Mouse (Mus musculus) lung, embryonic 14.5 days (tissue): Measurements from ENCODE around the gene Tmem62. TPM values are rescaled to one million over a fixed set of nuclear protein-coding genes. Genes with fewer than 3 reads are reported as not detected.

Source experiments
- ATAC-seq: fragments of 200-750 bp; cut with Nextera tagmentation; 2 replicates; pipeline ENCODE4 v1.8.0; 2017; ENCODE audit warnings: mild to moderate bottlenecking, moderate TSS enrichment, moderate library complexity; ENCODE audit not compliant: insufficient read depth
- DNase-seq: peaks from one replicate; pipeline ENCODE4 v3.0.0-alpha.2; 2015
- H3K27ac ChIP-seq: fragments of 300-500 bp; sonication (generic); 2 replicates; pipeline ENCODE4 v1.5.1; 2014; ENCODE audit warnings: low read depth, mild to moderate bottlenecking, moderate library complexity
- H3K27me3 ChIP-seq: fragments of 300-500 bp; sonication (generic); 2 replicates; pipeline ENCODE4 v1.6.1; 2014; ENCODE audit warnings: low read length, control low read depth; ENCODE audit not compliant: insufficient read depth
- H3K36me3 ChIP-seq: fragments of 300-500 bp; sonication (generic); 2 replicates; pipeline ENCODE4 v1.6.1; 2014; ENCODE audit warnings: control low read depth; ENCODE audit not compliant: insufficient read depth
- H3K4me1 ChIP-seq: fragments of 300-500 bp; sonication (generic); 2 replicates; pipeline ENCODE4 v1.6.1; 2014; ENCODE audit warnings: antibody characterized with exemption, control low read depth; ENCODE audit not compliant: insufficient read depth
- H3K4me2 ChIP-seq: fragments of 300-500 bp; sonication (generic); 2 replicates; pipeline ENCODE4 v1.6.1; 2014; ENCODE audit warnings: mild to moderate bottlenecking
- H3K4me3 ChIP-seq: fragments of 300-500 bp; sonication (generic); 2 replicates; pipeline ENCODE4 v1.5.1; 2014; ENCODE audit warnings: low read depth, low read length
- H3K9ac ChIP-seq: fragments of 300-500 bp; sonication (generic); 2 replicates; pipeline ENCODE4 v1.6.1; 2014
- H3K9me3 ChIP-seq: fragments of 300-500 bp; sonication (generic); 2 replicates; pipeline ENCODE4 v1.6.1; 2016; ENCODE audit warnings: low read depth, low read length, control low read depth
- CTCF ChIP-seq: IDR thresholded peaks from 2 replicates; pipeline ENCODE4 v1.5.1; 2016; ENCODE audit warnings: antibody characterized with exemption, low read depth
- whole genome bisulfite sequencing: fragments of 180-500 bp; shearing (Covaris S2); extraction: QIAGEN DNeasy Blood & Tissue Kit; methylation state at CpG from one replicate; pipeline ENCODE4 v1.1.7; 2014; 5-methylcytosine and 5-hydroxymethylcytosine counted together
- polyA plus RNA-seq: library from polyadenylated mRNA; unstranded; fragments of >200 nt; fragmentation: Nextera tagmentation; extraction: Ambion mirVana; gene quantifications from 2 replicates; pipeline ENCODE4 v1.2.1, GENCODE M21; 2014

The Tmem62 gene
- 4.1 and 4.9 TPM in 2 replicates for polyA plus RNA-seq

GRCm38 (mm10) chr2:120976990-120977925 is at the start of gene Tmem62:
TSS of gene Tmem62 (plus strand) at chr2:120977017.
- Histone ChIP-seq H3K9ac (peak within 1 kb of the TSS; percentile 76), H3K4me2 (peak within 1 kb of the TSS; percentile 98), H3K27me3 (no peaks in the 10 kb centered on the region), H3K27ac (peak within 1 kb of the TSS; percentile 78), H3K4me3 (peak within 1 kb of the TSS; percentile 69), H3K9me3 (no peaks in the 10 kb centered on the region), H3K36me3 (no peaks in the 10 kb centered on the region), H3K4me1 (no peaks in the 10 kb centered on the region)
- peak; percentile 38; the same call in 1 of the 2 replicates for TF ChIP-seq CTCF
- DNase-seq (peak; percentile 71), ATAC-seq (peak; percentile 81)
- WGBS, result 2% methylated on average over 63 of the region's 71 CpGs

GRCm38 (mm10) chr2:120933038-120933437 is 43.8 kb upstream of the Tmem62 start:
- no peak for TF ChIP-seq CTCF
- ATAC-seq (no peak), DNase-seq (no peak)
- Histone ChIP-seq H3K4me2 (no peak overlapping the region), H3K27me3 (no peaks in the 10 kb centered on the region), H3K27ac (no peak overlapping the region), H3K4me3 (no peak overlapping the region), H3K9ac (no peak overlapping the region), H3K36me3 (peaks cover 69% of the 10 kb centered on the region), H3K9me3 (no peaks in the 10 kb centered on the region), H3K4me1 (no peaks in the 10 kb centered on the region)
- WGBS, result 79% methylated on average over 3 of the region's 3 CpGs

GRCm38 (mm10) chr2:120951208-120951607 is 25.6 kb upstream of the Tmem62 start:
- Histone ChIP-seq H3K4me1 (no peaks in the 10 kb centered on the region), H3K4me2 (no peak overlapping the region), H3K9ac (no peak overlapping the region), H3K27me3 (no peaks in the 10 kb centered on the region), H3K27ac (no peak overlapping the region), H3K36me3 (peaks cover 51% of the 10 kb centered on the region), H3K9me3 (no peaks in the 10 kb centered on the region), H3K4me3 (no peak overlapping the region)
- DNase-seq (peak; percentile 46), ATAC-seq (no peak)
- no peak for TF ChIP-seq CTCF
- 82% methylated on average over 5 of the region's 5 CpGs for WGBS

- no peaks in the 10 kb centered on the region for H3K9me3 ChIP-seq
- peaks cover 40% of the 10 kb centered on the region for H3K36me3 ChIP-seq
- no peak overlapping the region for H3K4me2 ChIP-seq
- peak; percentile 70; the same call in 1 of the 2 replicates for ATAC-seq
- H3K27me3 ChIP-seq, result no peaks in the 10 kb centered on the region
- no peak overlapping the region for H3K27ac ChIP-seq
- TF ChIP-seq CTCF, result no peak
- no peaks in the 10 kb centered on the region for H3K4me1 ChIP-seq
- peak; percentile 12 for DNase-seq
- H3K9ac ChIP-seq, result no peak overlapping the region
- H3K4me3 ChIP-seq, result no peak overlapping the region
- WGBS, result 44% methylated on average over 2 of the region's 2 CpGs
Measured at GRCm38 (mm10) chr2:120952176-120952938, 24.5 kb upstream of the Tmem62 start.

- 0 out of 2 replicates have a peak, but pooled peaks cover 2% of the 10 kb centered on the region for H3K4me1 ChIP-seq
- no peak for TF ChIP-seq CTCF
- no peak overlapping the region for H3K4me3 ChIP-seq
- H3K27ac ChIP-seq, result no peak overlapping the region; the same call in 1 of the 2 replicates
- ATAC-seq (no peak), DNase-seq (no peak)
- H3K36me3 ChIP-seq, result peaks cover 26% of the 10 kb centered on the region
- no peak overlapping the region for H3K4me2 ChIP-seq
- 71% methylated on average over 2 of the region's 2 CpGs for WGBS
- no peaks in the 10 kb centered on the region for H3K27me3 ChIP-seq
- H3K9ac ChIP-seq, result no peak overlapping the region
- no peaks in the 10 kb centered on the region for H3K9me3 ChIP-seq
Measured at GRCm38 (mm10) chr2:120959363-120959762, 17.5 kb upstream of the Tmem62 start.

GRCm38 (mm10) chr2:120959827-120960226 is 17.0 kb upstream of the Tmem62 start:
- no peak overlapping the region for H3K27ac ChIP-seq
- H3K9ac ChIP-seq, result no peak overlapping the region
- no peaks in the 10 kb centered on the region for H3K27me3 ChIP-seq
- DNase-seq (no peak), ATAC-seq (no peak)
- 65% methylated on average over 5 of the region's 5 CpGs for WGBS
- H3K4me2 ChIP-seq, result no peak overlapping the region
- no peak overlapping the region for H3K4me3 ChIP-seq
- 0 out of 2 replicates have a peak, but pooled peaks cover 2% of the 10 kb centered on the region for H3K4me1 ChIP-seq
- peaks cover 22% of the 10 kb centered on the region for H3K36me3 ChIP-seq
- no peaks in the 10 kb centered on the region for H3K9me3 ChIP-seq
- no peak for TF ChIP-seq CTCF

- H3K4me3 ChIP-seq, result no peak overlapping the region
- WGBS, result 62% methylated on average over 1 of the region's 1 CpGs
- no peak for DNase-seq
- H3K27me3 ChIP-seq, result no peaks in the 10 kb centered on the region
- 0 out of 2 replicates have a peak, but pooled peaks cover 2% of the 10 kb centered on the region for H3K4me1 ChIP-seq
- H3K27ac ChIP-seq, result no peak overlapping the region
- TF ChIP-seq CTCF, result no peak
- ATAC-seq, result no peak
- peaks cover 17% of the 10 kb centered on the region; the same call in 1 of the 2 replicates for H3K36me3 ChIP-seq
- no peaks in the 10 kb centered on the region for H3K9me3 ChIP-seq
- H3K9ac ChIP-seq, result no peak overlapping the region
- H3K4me2 ChIP-seq, result no peak overlapping the region
Measured at GRCm38 (mm10) chr2:120960261-120960660, 16.6 kb upstream of the Tmem62 start.
